Mouse (Mus musculus) intestine, postnatal 0 days (tissue): ENCODE measurements at regions not wholly inside any gene's neighbourhood (a gene's known extent, or its start where the extent isn't known, plus 50 kb on each side); places are given as distances from the start of the nearest gene placed in this dataset.

Experiments used
- ATAC-seq: fragments of 200-750 bp; cut with Nextera tagmentation; 2 replicates; pipeline ENCODE4 v1.8.0; 2017; ENCODE audit warnings: mild to moderate bottlenecking, moderate TSS enrichment, moderate library complexity
- H3K27ac ChIP-seq: fragments of 300-500 bp; sonication (generic); 2 replicates; pipeline ENCODE4 v1.5.1; 2014; ENCODE audit warnings: mild to moderate bottlenecking, low read depth, low read length, moderate library complexity
- H3K27me3 ChIP-seq: fragments of 300-500 bp; sonication (generic); replicated peaks from 2 replicates; pipeline ENCODE4 v1.6.1; 2014; ENCODE audit warnings: low read length, mixed read lengths; ENCODE audit not compliant: control insufficient read depth, insufficient read depth
- H3K36me3 ChIP-seq: fragments of 300-500 bp; sonication (generic); 2 replicates; pipeline ENCODE4 v1.6.1; 2014; ENCODE audit warnings: mild to moderate bottlenecking, moderate library complexity; ENCODE audit not compliant: control insufficient read depth, insufficient read depth
- H3K4me1 ChIP-seq: fragments of 300-500 bp; sonication (generic); replicated peaks from 2 replicates; pipeline ENCODE4 v1.6.1; 2014; ENCODE audit warnings: antibody characterized with exemption, low read length, mixed read lengths; ENCODE audit not compliant: control insufficient read depth, insufficient read depth
- H3K4me2 ChIP-seq: fragments of 300-500 bp; sonication (generic); replicated peaks from 2 replicates; pipeline ENCODE4 v1.6.1; 2014; ENCODE audit warnings: low read depth, mild to moderate bottlenecking, moderate library complexity
- H3K4me3 ChIP-seq: fragments of 300-500 bp; sonication (generic); 2 replicates; pipeline ENCODE4 v1.5.1; 2014; ENCODE audit warnings: low read depth, low read length
- H3K9ac ChIP-seq: fragments of 300-500 bp; sonication (generic); 2 replicates; pipeline ENCODE4 v1.6.1; 2014; ENCODE audit warnings: mild to moderate bottlenecking, low read depth, low read length
- H3K9me3 ChIP-seq: fragments of 300-500 bp; sonication (generic); 2 replicates; pipeline ENCODE4 v1.6.1; 2016; ENCODE audit warnings: mixed run types; ENCODE audit not compliant: control insufficient read depth
- CTCF ChIP-seq: sonication (generic); IDR thresholded peaks from 2 replicates; pipeline ENCODE4 v1.5.1; 2016; ENCODE audit warnings: low read depth, mild to moderate bottlenecking, control low read depth, antibody characterized with exemption, moderate library complexity
- WGBS: fragments of 180-500 bp; shearing (Covaris S2); extraction: QIAGEN DNeasy Blood & Tissue Kit; methylation state at CpG from one replicate; pipeline ENCODE4 v1.1.7; 2014; 5-methylcytosine and 5-hydroxymethylcytosine counted together

DNA sequence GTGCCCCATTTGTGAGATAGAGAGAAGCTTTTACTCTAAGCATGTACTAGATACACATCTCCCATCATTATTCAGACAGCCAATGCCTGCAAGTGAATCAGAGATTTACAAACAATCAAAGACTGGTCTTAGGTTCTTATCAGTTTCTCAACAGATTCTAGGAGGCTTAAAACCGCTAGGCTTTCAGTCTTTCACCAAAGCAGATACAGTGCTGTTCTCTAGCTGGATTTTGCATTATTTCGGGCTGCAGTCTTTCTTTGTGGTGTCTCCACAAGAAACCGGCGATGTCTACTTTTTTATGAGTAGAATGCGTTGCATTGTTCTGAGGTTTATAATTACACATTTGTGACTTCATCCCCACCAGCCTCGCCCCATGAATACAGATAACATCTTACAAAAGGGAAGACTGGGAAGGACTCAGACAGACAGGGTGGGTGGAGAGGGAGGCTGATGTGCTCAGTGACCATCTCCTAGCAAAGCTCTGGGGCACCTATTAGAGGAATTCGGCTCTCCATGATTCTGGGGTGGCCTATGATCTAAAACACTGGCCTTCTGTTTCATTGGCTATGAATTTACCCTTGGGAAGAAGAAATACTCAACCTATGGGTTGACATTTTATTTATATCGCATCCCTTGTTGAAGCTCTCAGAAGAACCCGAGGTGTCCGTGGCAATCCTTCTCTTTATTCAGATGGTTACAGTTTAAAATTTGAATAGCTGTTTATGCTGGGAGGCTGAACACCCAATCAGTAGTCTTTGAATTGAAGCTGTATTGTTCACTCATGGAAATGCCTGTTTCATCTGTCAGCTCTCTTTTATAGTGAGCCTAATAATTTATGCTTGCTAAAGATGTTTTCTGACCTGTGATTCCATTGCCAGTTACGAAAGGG is 343.8 kb downstream of the Tmem161b start:
- Histone ChIP-seq H3K9ac (no peak overlapping the region), H3K4me3 (no peak overlapping the region), H3K36me3 (no peaks in the 10 kb centered on the region), H3K27me3 (no peaks in the 10 kb centered on the region), H3K4me1 (no peaks in the 10 kb centered on the region), H3K27ac (no peak overlapping the region), H3K4me2 (no peak overlapping the region), H3K9me3 (no peaks in the 10 kb centered on the region)
- no peak for ATAC-seq
- TF ChIP-seq CTCF = no peak
- WGBS = 82% methylated on average over 11 of the region's 11 CpGs

GRCm38 (mm10) chr13:84566533-84566832 is 344.4 kb downstream of the Tmem161b start:
- Histone ChIP-seq H3K4me2 (no peak overlapping the region), H3K27ac (no peak overlapping the region), H3K9me3 (no peaks in the 10 kb centered on the region), H3K36me3 (no peaks in the 10 kb centered on the region), H3K9ac (no peak overlapping the region), H3K4me3 (no peak overlapping the region), H3K4me1 (no peaks in the 10 kb centered on the region), H3K27me3 (no peaks in the 10 kb centered on the region)
- no peak for ATAC-seq
- WGBS = 83% methylated on average over 6 of the region's 6 CpGs
- no peak for TF ChIP-seq CTCF

DNA sequence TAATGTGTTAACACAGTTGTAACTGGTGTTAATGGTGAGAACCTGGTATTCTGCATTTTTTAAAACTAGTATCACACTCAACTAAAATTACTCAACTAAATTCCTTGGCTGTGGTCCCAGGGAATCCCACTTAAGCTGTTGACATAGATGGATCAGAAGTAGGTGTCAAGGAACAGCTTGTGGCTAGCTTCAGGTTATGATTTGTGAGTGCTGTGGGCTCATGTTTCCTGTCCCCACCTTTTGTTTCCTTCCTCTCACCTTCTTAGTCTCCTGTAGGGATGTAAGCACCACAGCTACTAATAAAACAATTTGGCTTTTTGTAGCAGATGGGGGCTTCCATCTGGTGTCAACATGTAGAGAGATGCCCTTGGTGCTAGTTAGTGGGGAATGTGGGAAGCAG is 347.3 kb downstream of the Tmem161b start:
- ATAC-seq = no peak
- H3K4me2 ChIP-seq = no peak overlapping the region
- no peak overlapping the region for H3K27ac ChIP-seq
- H3K4me1 ChIP-seq = no peaks in the 10 kb centered on the region
- no peak overlapping the region for H3K9ac ChIP-seq
- TF ChIP-seq CTCF = no peak
- H3K4me3 ChIP-seq = no peak overlapping the region
- H3K9me3 ChIP-seq = no peaks in the 10 kb centered on the region
- no peaks in the 10 kb centered on the region for H3K27me3 ChIP-seq
- no peaks in the 10 kb centered on the region for H3K36me3 ChIP-seq

DNA sequence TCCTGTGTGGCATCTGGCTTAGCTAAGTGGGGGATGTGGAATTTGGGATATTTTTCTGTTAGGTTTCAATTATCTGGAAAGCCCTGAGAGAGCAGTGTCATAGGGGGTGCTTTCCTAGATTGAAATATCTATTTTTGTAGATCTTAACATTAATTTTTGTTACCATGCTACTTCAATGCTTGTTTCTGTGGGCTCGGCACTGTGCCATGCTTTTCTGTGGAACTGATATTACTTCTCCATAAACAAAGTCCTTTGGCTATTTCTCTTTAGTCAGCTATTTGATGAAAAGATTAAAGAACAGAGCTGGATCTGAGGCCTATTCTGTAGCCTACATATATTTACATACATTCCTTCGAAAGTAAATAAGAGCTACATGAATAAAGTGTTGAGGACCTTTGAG is 348.1 kb downstream of the Tmem161b start:
- ATAC-seq = no peak
- Histone ChIP-seq H3K27ac (no peak overlapping the region), H3K27me3 (no peaks in the 10 kb centered on the region), H3K36me3 (no peaks in the 10 kb centered on the region), H3K9me3 (no peaks in the 10 kb centered on the region), H3K4me2 (no peak overlapping the region), H3K4me1 (no peaks in the 10 kb centered on the region), H3K9ac (no peak overlapping the region), H3K4me3 (no peak overlapping the region)
- 78% methylated on average over 2 of the region's 2 CpGs for WGBS
- TF ChIP-seq CTCF = no peak

- ATAC-seq = no peak
- WGBS = 39% methylated on average over 10 of the region's 10 CpGs
- Histone ChIP-seq H3K27me3 (no peaks in the 10 kb centered on the region), H3K4me3 (no peak overlapping the region), H3K9ac (no peak overlapping the region), H3K9me3 (no peaks in the 10 kb centered on the region), H3K4me2 (no peak overlapping the region), H3K4me1 (no peaks in the 10 kb centered on the region), H3K27ac (no peak overlapping the region), H3K36me3 (no peaks in the 10 kb centered on the region)
- no peak for TF ChIP-seq CTCF
These were observed 349.1 kb downstream of the Tmem161b start for GRCm38 (mm10) chr13:84570984-84571844.

DNA sequence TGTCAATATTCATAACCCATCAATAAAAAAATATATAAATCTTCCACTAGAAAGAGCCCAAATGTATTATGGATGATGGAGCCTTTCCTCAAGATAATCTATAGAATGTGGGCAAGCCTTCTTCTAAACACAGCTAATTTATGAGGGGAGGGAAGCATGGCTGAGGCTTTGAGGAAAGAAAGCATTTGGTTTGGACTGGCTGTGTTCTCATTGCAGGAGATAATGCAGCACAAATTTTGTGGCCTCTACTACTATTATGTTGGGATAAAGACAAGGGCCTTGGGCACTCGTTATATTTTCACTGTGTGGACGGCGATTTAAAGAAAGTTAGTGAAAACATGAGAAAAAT is 349.7 kb downstream of the Tmem161b start:
- WGBS = 90% methylated on average over 3 of the region's 3 CpGs
- Histone ChIP-seq H3K4me3 (no peak overlapping the region), H3K27ac (no peak overlapping the region), H3K36me3 (no peaks in the 10 kb centered on the region), H3K27me3 (no peaks in the 10 kb centered on the region), H3K9ac (no peak overlapping the region), H3K4me2 (no peak overlapping the region), H3K9me3 (no peaks in the 10 kb centered on the region), H3K4me1 (no peaks in the 10 kb centered on the region)
- no peak for ATAC-seq
- no peak for TF ChIP-seq CTCF
